Mouse (Mus musculus) monocyte, adult 5-6 weeks (primary cell): ENCODE data around the gene Ckap4. TPM values are rescaled to one million over a fixed set of nuclear protein-coding genes. Genes with fewer than 3 reads are reported as not detected.
A peak's percentile ranks its signal among the peaks of the same experiment; 100 is the strongest.

Experiments used
- ATAC-seq: fragments of 153-309, 156-312 bp; replicated peaks from 2 replicates; pipeline ENCODE4 v1.8.0; 2017; ENCODE audit warnings: mild to moderate bottlenecking; ENCODE audit not compliant: low TSS enrichment, insufficient number of reproducible peaks, severe bottlenecking, poor library complexity, low FRiP score
- total RNA-seq: library from RNA; stranded (forward); fragments of 200-1000, 200-491, 200-594 nt; gene quantifications from 3 replicates; pipeline ENCODE4 v1.2.3, GENCODE M21; 2017

Ckap4 gene
- 11.0 to 16.6 TPM (median 12.2 TPM) in 3 replicates for total RNA-seq

- ATAC-seq, result no peak
Measured at GRCm38 (mm10) chr10:84533912-84534671, at the start of gene Ckap4. Gene Ckap4 (minus strand): TSS chr10:84534062.

GRCm38 (mm10) chr10:84582236-84582635 lies 48.4 kb upstream of the Ckap4 start:
- ATAC-seq, result no peak

- no peak for ATAC-seq
Measured at GRCm38 (mm10) chr10:84581191-84581590, 47.3 kb upstream of the Ckap4 start.

DNA sequence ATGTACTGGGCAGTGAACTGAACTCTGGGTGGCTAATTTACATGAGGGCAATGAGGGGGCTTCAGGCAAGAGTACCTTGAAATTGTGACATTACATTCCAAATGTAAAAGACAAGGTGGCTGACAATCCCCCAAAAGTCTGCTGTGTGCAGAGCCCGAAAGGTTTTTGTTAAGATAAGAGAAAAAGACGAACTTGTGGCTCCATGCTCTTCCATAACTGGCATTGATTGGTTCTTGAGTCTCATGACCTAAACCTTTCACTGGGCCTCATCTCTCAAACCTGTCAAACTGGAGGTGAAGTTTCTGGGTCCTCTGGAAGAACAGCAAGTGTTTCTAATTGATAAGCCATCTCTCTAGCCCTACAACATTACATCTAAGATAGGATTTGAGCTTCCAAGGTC lies 45.7 kb upstream of the Ckap4 start:
- ATAC-seq, result no peak

DNA sequence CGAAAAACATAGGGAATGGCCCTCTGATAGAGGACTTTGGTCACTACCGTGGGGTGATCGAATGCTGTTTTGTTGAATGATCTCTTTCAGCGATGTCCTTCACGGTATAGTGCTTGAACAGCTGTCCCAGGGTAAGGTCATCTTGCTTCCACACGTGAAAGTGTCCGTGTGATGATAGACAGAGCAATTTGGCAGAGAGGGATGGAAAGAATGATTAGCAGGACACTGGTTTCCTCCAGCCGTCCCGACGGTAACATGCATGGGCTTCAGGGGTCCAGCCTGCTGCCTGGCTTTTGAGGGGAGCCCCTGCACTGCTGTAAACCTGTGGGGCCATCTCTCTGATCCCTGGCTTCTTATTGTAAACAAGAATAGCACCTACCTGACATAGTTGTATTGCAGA lies 44.9 kb upstream of the Ckap4 start:
- ATAC-seq, result no peak

DNA sequence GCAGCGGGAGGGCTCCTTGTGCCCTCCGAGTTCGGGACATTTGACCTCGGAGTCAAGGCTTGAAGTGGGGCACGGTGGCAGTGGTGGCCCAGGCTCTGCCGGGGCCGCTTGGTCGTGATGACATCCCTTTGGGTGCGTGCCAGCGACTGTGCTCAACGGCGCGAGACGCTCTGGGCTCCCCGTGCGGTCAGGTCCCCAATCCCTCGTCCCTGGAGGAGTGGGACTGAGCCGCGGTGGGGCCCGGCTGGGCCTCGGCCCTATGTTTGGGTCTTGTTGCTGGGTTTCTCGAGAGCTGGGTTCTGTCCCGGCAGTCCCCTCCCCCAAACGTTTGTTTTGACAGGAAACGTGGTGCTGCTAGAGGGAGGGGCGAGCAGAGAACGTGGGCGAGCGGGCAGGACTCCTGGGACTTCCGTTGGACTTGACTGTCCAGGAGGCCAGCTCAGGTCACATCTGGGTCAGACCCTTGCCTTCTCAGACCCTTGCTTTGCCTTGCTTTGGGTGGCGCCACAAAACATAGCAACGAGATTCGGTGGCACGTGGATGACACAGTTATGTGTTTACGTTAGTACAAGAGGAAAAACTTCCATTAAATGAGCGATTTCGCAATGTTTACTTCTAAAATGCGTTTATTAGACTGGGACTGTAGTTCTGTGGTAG lies 43.3 kb upstream of the Ckap4 start:
- ATAC-seq, result peak; percentile 63

- peak; percentile 87 for ATAC-seq
Measured at GRCm38 (mm10) chr10:84576395-84577070, 42.7 kb upstream of the Ckap4 start, which contains the start of gene Tcp11l2. Gene Tcp11l2 (plus strand): TSS chr10:84576626.

DNA sequence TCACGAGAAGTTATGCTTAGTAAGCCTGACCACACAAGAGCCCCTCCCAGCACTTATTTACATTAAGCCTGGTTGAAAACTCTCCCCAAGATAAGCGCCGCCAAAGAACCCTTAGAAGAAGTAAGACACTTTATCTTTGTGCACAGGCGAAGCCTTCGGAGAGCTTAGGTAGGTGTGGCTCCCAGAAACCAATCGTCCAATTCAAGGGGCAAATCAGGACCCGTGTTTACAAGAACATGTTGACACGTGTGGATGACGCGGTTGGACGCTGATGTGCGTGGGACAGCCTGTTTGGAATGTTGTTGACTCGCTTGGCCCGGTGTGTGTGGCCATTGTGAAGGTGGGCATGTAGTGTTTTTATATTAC lies 42.1 kb upstream of the Ckap4 start:
- peak; percentile 64 for ATAC-seq

- ATAC-seq, result no peak
Measured at GRCm38 (mm10) chr10:84573671-84574420, 40.0 kb upstream of the Ckap4 start.

- ATAC-seq, result peak; percentile 66
Measured at GRCm38 (mm10) chr10:84571052-84571639, 37.3 kb upstream of the Ckap4 start.

DNA sequence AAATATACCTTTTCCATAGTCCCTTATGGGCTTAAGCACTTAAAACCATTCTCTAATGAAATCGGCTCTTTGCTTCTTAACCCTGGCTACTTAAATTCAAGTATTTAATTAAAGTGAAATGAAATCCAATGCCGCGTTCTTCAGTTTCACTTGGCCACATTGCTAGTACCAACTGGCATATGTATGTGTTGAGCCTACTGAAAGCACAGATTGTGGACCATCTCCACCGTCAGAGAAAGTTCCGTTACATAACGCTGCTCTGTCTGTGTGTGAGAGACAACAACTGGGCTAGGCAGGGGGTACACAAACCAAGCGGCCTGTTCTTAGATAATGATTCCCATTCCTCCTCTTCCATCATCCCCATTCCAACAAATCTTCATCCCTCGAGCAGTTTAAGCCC lies 30.6 kb upstream of the Ckap4 start:
- ATAC-seq, result no peak

GRCm38 (mm10) chr10:84562567-84563554 lies 29.0 kb upstream of the Ckap4 start:
- ATAC-seq, result 0 out of 2 replicates have a peak, but pooled peaks have one; percentile 28

GRCm38 (mm10) chr10:84562121-84562520 lies 28.3 kb upstream of the Ckap4 start:
- no peak for ATAC-seq

DNA sequence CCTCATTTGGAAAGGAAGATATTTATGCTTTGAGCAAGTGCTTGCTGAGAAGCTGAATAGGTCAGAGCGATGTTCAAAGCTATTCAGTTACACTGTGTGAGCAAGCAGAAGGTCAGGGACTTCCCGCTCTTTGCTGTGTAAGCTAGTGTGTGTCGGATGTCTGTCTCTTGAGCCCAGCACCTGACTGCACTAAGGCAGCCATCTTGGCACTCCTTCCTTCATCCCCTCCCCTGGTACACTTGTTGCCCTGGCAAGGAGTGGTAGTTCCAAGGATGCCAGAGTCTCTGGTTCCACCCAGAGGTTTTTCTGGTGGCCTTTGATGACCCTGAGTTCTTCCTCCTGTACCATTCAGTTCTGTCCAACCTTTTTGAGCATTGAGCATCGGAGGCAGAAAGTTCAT lies 26.1 kb upstream of the Ckap4 start:
- ATAC-seq, result no peak

DNA sequence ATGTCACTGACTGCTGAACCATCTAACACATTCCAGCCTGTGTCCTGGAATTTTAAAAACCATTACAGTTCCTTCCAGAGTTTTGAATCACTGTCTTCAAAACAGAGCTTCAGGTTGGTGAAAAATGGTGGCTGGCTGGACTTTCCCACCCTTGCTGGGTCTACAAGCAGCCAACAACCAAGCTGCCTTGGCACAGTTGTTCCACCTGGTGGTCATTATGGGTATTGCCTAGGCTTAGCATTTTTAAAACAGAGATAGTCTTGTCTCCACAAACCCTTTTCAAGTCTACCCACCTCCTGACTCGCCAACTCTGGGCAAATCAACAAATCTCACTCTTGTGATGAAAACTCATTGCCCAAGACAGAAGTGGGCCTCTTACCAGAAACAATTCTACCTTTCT lies 24.6 kb upstream of the Ckap4 start:
- peak; percentile 40; the same call in 1 of the 2 replicates for ATAC-seq

- no peak for ATAC-seq
Measured at GRCm38 (mm10) chr10:84556120-84556519, 22.3 kb upstream of the Ckap4 start.

DNA sequence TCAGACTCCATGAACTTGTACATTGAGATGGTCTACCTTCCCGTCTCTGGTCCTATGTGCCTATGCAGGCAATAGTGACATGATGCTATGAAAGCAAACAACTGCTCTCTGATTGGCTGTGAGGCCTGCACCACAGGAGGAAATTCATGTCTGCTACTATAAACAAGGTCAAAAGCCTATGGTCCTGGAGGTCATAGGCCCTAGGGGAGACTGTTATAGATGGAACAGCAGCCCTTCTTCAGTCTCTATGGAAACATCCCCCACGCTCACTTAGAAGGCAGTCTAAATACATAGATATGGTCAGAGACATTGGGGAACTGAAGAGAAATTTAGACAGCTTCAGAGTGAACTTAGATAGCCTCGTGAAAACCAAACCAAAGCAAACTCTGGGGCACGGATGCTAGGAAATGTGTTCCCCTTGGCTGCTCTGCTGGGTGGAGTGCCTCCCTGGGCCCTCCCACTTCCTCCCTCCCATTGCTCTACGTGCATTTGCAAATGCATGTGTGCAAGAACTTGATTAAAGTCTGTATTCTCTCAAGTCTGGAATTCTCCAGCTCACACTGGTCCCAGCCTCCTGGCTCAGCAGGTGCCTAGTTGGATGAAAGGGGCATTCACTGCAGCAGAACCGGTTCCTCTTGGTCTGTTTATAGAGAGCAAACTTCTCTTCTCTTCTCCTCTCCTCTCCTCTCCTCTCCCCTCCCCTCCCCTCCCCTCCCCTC lies 20.6 kb upstream of the Ckap4 start:
- peak; percentile 23; the same call in 1 of the 2 replicates for ATAC-seq
